Mouse (Mus musculus) MEL (cell line): ENCODE measurements around the gene Thoc7.

Experiments
- EP300 ChIP-seq, 2 experiments: IDR thresholded peaks; 2 replicates each; pipeline ENCODE4 v1.6.1; 2011; ENCODE audit warnings: improper control_type of control experiment in 2 of 2, low read length in 2 of 2, low read depth in 1 of 2, mild to moderate bottlenecking in 1 of 2
- GATA1 ChIP-seq: IDR thresholded peaks from 2 replicates; pipeline ENCODE4 v1.6.1; 2011; ENCODE audit warnings: low read depth, low read length, improper control_type of control experiment
- MAX ChIP-seq: IDR thresholded peaks from 2 replicates; pipeline ENCODE4 v1.6.1; 2011; ENCODE audit warnings: low read length, improper control_type of control experiment
- MXI1 ChIP-seq: IDR thresholded peaks from 2 replicates; pipeline ENCODE4 v1.6.1; 2011; ENCODE audit warnings: mild to moderate bottlenecking, low read depth, low read length, improper control_type of control experiment
- NRF1 ChIP-seq: IDR thresholded peaks from 2 replicates; pipeline ENCODE4 v1.6.1; 2014; ENCODE audit warnings: low read depth, mild to moderate bottlenecking, inconsistent platforms, low read length, improper control_type of control experiment, moderate library complexity; ENCODE audit not compliant: poor library complexity, insufficient read depth, severe bottlenecking
- USF2 ChIP-seq, 2 experiments: IDR thresholded peaks; 2 replicates each; pipeline ENCODE4 v1.6.1; 2011 to 2012; ENCODE audit warnings: improper control_type of control experiment in 2 of 2, low read length in 2 of 2, borderline replicate concordance in 1 of 2, inconsistent platforms in 1 of 2, low read depth in 1 of 2, mild to moderate bottlenecking in 1 of 2; ENCODE audit not compliant: insufficient read depth in 1 of 2

GRCm38 (mm10) chr14:13901611-13902067 lies 60.0 kb downstream of the Thoc7 start:
- no peak for TF ChIP-seq USF2 (IDR thresholded peaks at IDR 0.05; ENCODE audit: borderline replicate concordance in 1 of 2, insufficient read depth in 1 of 2, low read depth in 1 of 2, low read length in 2 of 2)
- TF ChIP-seq MAX, result no peak
- no peak for TF ChIP-seq GATA1
- no peak for TF ChIP-seq NRF1
- TF ChIP-seq MXI1, result no peak
- TF ChIP-seq EP300 (IDR thresholded peaks at IDR 0.05; ENCODE audit: low read depth in 1 of 2, low read length in 2 of 2), result no peak
